Mouse (Mus musculus): ENCODE data around the gene Ccn6. TPM values are rescaled to one million over a fixed set of nuclear protein-coding genes. Genes with fewer than 3 reads are reported as not detected.

Ccn6 gene
- polyA plus RNA-seq, 1 experiment from 2014 or later = 0.37 TPM

DNA sequence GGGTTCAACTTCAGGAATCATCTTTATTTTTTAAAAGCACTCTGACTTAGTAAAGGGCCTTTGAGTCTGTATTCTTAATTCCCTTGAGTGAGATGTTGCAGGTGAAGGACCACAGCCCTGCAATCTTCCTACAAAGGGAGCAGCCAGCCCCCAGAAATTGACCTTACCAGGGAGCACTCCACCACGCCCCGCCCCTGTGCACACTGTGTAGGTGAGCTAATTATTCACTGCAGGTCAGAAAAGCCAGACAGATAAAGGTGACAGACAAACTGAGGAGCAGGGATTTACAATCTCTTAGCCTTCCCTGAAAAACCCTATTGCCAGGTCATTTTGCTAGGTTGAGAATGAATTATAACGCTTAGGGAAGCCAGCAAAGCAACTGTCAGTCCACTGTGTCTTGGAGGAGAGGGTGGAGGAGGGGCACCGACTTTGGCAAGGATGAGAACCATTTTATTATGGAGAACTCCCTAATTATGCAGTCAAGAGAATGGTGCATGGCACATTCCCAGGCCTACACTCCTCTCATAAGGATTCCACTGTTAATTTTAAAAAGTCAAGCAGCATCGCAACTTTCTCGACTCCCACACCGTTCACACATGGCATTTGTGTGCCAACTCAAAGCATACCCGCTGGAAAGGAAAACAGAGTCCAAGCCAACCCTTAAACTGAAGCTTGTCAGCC lies 21.4 kb upstream of the Ccn6 start:
- no peak overlapping the region for H3K9ac ChIP-seq (ENCODE audit: low read length)
- no peaks in the 10 kb centered on the region for H3K27me3 ChIP-seq (ENCODE audit: control insufficient read depth, insufficient read depth, low read length)
- WGBS = 78% methylated on average over 8 of the region's 8 CpGs
- no peak for ATAC-seq (ENCODE audit: insufficient read depth, low FRiP score)
- H3K4me3 ChIP-seq (replicated peaks; ENCODE audit: low read length) = no peak overlapping the region
- H3K4me2 ChIP-seq (ENCODE audit: low read depth, low read length) = no peak overlapping the region
- no peaks in the 10 kb centered on the region for H3K36me3 ChIP-seq (ENCODE audit: control insufficient read depth, insufficient read depth, low read length)
- H3K27ac ChIP-seq (ENCODE audit: low read length) = no peak overlapping the region
- no peaks in the 10 kb centered on the region for H3K4me1 ChIP-seq (ENCODE audit: control insufficient read depth, insufficient read depth, low read length)
- H3K9me3 ChIP-seq (replicated peaks; ENCODE audit: control insufficient read depth, low read length) = no peaks in the 10 kb centered on the region

DNA sequence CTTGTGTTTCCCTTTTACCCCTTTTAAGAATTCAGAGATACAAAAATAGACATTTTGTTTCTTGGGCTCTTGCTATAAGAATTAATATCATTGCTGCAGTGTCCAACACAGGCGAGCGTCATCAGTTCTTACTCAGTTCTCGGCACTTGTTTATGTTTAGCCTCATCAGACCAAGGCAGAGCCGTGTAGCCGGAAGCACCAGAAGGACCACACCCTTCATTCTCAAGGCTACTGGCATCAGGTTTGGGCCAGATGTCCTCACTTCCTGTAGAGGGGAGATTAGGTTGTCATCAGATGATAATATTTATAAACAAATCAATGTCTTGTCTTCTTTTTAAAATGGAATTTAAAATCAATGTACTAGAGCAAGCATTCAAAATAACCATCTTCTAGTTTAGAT lies 13.4 kb upstream of the Ccn6 start:
- Histone ChIP-seq H3K27ac (ENCODE audit: low read length) (no peak overlapping the region), H3K4me1 (ENCODE audit: control insufficient read depth, insufficient read depth, low read length) (0 out of 2 replicates have a peak, but pooled peaks cover 2% of the 10 kb centered on the region), H3K9ac (ENCODE audit: low read length) (no peak overlapping the region), H3K4me3 (replicated peaks; ENCODE audit: low read length) (no peak overlapping the region), H3K36me3 (ENCODE audit: control insufficient read depth, insufficient read depth, low read length) (no peaks in the 10 kb centered on the region), H3K27me3 (ENCODE audit: control insufficient read depth, insufficient read depth, low read length) (no peaks in the 10 kb centered on the region), H3K4me2 (ENCODE audit: low read depth, low read length) (no peak overlapping the region), H3K9me3 (replicated peaks; ENCODE audit: control insufficient read depth, low read length) (peaks cover 8% of the 10 kb centered on the region; the same call in 1 of the 2 replicates)
- 55% methylated on average over 5 of the region's 5 CpGs for WGBS
- ATAC-seq (ENCODE audit: insufficient read depth, low FRiP score) = no peak

DNA sequence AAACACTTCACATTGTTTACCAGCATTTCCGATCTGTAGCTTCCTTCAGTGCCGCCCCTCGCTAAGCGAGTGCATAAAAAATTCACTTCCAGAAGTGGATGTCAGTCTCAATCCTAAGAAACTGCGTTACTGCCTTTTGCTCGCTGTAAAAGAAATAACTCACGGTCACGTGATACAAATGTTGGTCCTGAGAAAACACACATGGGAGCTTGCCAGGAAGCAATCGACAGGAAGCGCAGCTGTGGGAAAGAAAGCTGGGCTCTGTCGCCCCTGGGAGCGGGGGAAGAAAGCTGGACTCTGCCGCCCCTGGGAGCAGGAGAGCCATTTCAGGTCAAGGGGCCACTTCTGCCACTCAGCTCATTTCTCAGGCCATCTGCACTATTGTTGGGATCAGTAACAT lies 9.5 kb upstream of the Ccn6 start:
- peak overlapping the region; percentile 30 for H3K4me2 ChIP-seq (ENCODE audit: low read depth, low read length)
- 19% methylated on average over 13 of the region's 13 CpGs for WGBS
- H3K27ac ChIP-seq (ENCODE audit: low read length) = peak overlapping the region; percentile 46
- 0 out of 2 replicates have a peak, but pooled peaks cover 6% of the 10 kb centered on the region for H3K4me1 ChIP-seq (ENCODE audit: control insufficient read depth, insufficient read depth, low read length)
- no peaks in the 10 kb centered on the region for H3K36me3 ChIP-seq (ENCODE audit: control insufficient read depth, insufficient read depth, low read length)
- ATAC-seq (ENCODE audit: insufficient read depth, low FRiP score) = no peak
- no peak overlapping the region; the same call in 1 of the 2 replicates for H3K9ac ChIP-seq (ENCODE audit: low read length)
- 0 out of 2 replicates have a peak, but pooled peaks cover 2% of the 10 kb centered on the region for H3K9me3 ChIP-seq (replicated peaks; ENCODE audit: control insufficient read depth, low read length)
- H3K4me3 ChIP-seq (replicated peaks; ENCODE audit: low read length) = peak overlapping the region; percentile 8; the same call in 1 of the 2 replicates
- H3K27me3 ChIP-seq (ENCODE audit: control insufficient read depth, insufficient read depth, low read length) = no peaks in the 10 kb centered on the region

DNA sequence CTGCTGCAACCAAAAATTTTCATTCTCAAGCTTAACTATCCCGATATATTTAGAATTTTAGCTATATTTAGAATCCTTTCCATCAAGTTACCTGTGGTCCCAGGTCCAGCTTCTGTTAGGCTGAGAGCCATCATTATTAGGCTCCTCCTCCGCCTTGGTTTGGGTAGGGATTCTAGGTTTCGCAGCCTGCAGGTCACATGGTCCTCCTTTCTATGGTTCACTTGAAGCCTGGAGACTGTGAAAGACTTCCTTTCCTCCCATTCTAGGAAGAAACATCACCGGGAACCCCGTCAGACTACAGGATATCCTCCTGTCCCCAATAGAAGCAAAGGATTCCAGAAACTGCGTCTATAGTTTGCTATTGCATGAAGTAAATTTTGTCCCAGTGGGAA lies 8.9 kb upstream of the Ccn6 start:
- H3K27ac ChIP-seq (ENCODE audit: low read length) = peak overlapping the region; percentile 46
- H3K4me1 ChIP-seq (ENCODE audit: control insufficient read depth, insufficient read depth, low read length) = 0 out of 2 replicates have a peak, but pooled peaks cover 6% of the 10 kb centered on the region
- ATAC-seq (ENCODE audit: insufficient read depth, low FRiP score) = no peak
- peak overlapping the region; percentile 83; the same call in 1 of the 2 replicates for H3K4me2 ChIP-seq (ENCODE audit: low read depth, low read length)
- no peak overlapping the region for H3K4me3 ChIP-seq (replicated peaks; ENCODE audit: low read length)
- H3K27me3 ChIP-seq (ENCODE audit: control insufficient read depth, insufficient read depth, low read length) = no peaks in the 10 kb centered on the region
- H3K36me3 ChIP-seq (ENCODE audit: control insufficient read depth, insufficient read depth, low read length) = no peaks in the 10 kb centered on the region
- 61% methylated on average over 6 of the region's 6 CpGs for WGBS
- no peaks in the 10 kb centered on the region for H3K9me3 ChIP-seq (replicated peaks; ENCODE audit: control insufficient read depth, low read length)
- no peak overlapping the region for H3K9ac ChIP-seq (ENCODE audit: low read length)

DNA sequence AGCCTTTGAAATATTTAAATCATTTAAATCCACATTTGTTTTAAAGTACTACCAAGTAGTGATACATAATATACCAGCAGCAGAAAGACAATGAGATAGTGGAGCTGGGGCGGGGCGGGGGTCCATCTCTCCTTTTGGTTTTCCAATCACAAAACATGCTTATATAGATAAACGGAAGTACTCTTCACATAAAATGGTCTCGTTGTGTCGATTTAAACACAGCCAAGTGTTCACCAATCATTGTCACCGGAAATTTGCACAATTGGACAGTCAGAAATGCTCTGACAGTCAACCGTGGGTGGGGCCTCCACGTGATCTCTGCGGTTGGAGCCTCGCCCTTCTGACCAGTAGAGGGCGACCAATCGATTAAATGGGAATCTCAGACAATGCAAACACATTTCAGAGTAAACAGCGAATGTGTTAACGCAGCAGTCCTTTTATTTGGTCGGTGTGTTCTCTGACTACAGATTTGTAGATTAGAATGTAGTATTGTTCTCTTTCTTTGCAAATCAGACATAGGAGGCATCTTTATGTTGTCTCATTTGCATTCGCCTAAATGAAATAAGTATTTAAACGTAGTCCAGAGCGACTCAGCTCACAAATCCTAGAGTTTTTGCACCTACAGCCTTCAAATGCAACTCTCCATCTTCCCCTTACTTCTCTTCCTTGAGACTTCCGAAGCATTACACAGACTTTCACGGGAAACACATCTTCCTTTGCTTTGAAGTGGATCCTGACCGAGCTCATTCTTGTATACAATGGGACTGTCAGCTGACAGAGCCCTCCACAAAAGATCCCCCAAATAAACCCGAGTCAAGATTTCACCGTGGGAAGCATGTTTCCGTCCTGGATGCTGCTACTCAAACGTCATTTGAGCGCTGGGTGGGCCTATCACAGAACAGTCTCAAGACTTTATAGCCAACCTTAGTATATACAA lies 8.3 kb upstream of the Ccn6 start:
- H3K9me3 ChIP-seq (replicated peaks; ENCODE audit: control insufficient read depth, low read length) = no peaks in the 10 kb centered on the region
- H3K27me3 ChIP-seq (ENCODE audit: control insufficient read depth, insufficient read depth, low read length) = no peaks in the 10 kb centered on the region
- H3K4me1 ChIP-seq (ENCODE audit: control insufficient read depth, insufficient read depth, low read length) = 0 out of 2 replicates have a peak, but pooled peaks cover 6% of the 10 kb centered on the region
- peak overlapping the region; percentile 83 for H3K4me2 ChIP-seq (ENCODE audit: low read depth, low read length)
- peak overlapping the region; percentile 61 for H3K9ac ChIP-seq (ENCODE audit: low read length)
- ATAC-seq (ENCODE audit: insufficient read depth, low FRiP score) = peak; percentile 75
- 14% methylated on average over 26 of the region's 26 CpGs for WGBS
- peak overlapping the region; percentile 90 for H3K27ac ChIP-seq (ENCODE audit: low read length)
- H3K4me3 ChIP-seq (replicated peaks; ENCODE audit: low read length) = peak overlapping the region; percentile 58
- H3K36me3 ChIP-seq (ENCODE audit: control insufficient read depth, insufficient read depth, low read length) = no peaks in the 10 kb centered on the region

DNA sequence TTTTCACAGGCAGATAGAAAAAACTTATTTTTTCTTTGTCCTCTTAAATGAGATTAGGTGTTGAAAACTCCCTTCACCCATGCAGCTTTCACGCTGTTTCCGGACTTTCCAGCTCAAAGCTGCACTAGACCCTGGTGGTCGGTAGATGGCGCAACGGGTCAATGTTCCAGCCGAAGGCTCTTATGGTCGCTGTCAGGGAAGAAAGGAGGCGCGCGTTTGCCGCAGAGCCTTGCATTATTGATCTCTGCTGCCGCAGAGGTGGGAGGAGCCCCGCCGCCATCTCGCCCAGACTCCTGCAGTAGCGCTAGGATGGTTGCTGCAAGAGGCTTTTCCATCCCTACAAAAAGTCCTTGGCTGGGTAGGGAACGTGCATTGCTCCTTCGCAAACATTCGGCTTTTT lies 7.5 kb upstream of the Ccn6 start:
- no peaks in the 10 kb centered on the region for H3K27me3 ChIP-seq (ENCODE audit: control insufficient read depth, insufficient read depth, low read length)
- peak overlapping the region; percentile 83 for H3K4me2 ChIP-seq (ENCODE audit: low read depth, low read length)
- H3K4me1 ChIP-seq (ENCODE audit: control insufficient read depth, insufficient read depth, low read length) = 0 out of 2 replicates have a peak, but pooled peaks cover 6% of the 10 kb centered on the region
- no peaks in the 10 kb centered on the region for H3K9me3 ChIP-seq (replicated peaks; ENCODE audit: control insufficient read depth, low read length)
- no peaks in the 10 kb centered on the region for H3K36me3 ChIP-seq (ENCODE audit: control insufficient read depth, insufficient read depth, low read length)
- H3K27ac ChIP-seq (ENCODE audit: low read length) = peak overlapping the region; percentile 90
- WGBS = under 1% methylated on average over 19 of the region's 19 CpGs
- ATAC-seq (ENCODE audit: insufficient read depth, low FRiP score) = peak; percentile 88
- peak overlapping the region; percentile 61 for H3K9ac ChIP-seq (ENCODE audit: low read length)
- H3K4me3 ChIP-seq (replicated peaks; ENCODE audit: low read length) = peak overlapping the region; percentile 58

DNA sequence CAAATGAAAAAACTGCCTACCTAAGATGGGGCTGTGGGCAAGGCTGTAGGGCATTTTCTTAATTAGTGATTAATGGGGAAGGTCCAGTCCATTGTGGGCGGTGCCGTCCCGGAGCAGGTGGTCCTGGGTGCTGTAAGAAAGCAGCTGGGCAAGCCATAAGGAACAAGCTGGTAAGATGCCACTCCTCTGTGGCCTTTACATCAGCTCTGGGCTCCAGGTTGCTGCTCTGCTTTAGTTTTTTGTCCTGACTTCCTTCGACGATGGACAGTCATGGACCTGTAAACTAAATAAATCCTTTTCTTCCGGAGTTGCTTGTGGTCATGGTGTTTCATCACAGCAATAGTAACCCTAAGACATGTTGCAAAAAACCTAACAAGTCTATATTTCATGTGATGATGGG lies 7.1 kb upstream of the Ccn6 start:
- peak overlapping the region; percentile 58; the same call in 1 of the 2 replicates for H3K4me3 ChIP-seq (replicated peaks; ENCODE audit: low read length)
- 0 out of 2 replicates have a peak, but pooled peaks cover 6% of the 10 kb centered on the region for H3K4me1 ChIP-seq (ENCODE audit: control insufficient read depth, insufficient read depth, low read length)
- no peaks in the 10 kb centered on the region for H3K36me3 ChIP-seq (ENCODE audit: control insufficient read depth, insufficient read depth, low read length)
- no peak for ATAC-seq (ENCODE audit: insufficient read depth, low FRiP score)
- 0 out of 2 replicates have a peak overlapping the region, but pooled peaks have one; percentile 16 for H3K9ac ChIP-seq (ENCODE audit: low read length)
- no peak overlapping the region for H3K27ac ChIP-seq (ENCODE audit: low read length)
- H3K27me3 ChIP-seq (ENCODE audit: control insufficient read depth, insufficient read depth, low read length) = no peaks in the 10 kb centered on the region
- H3K9me3 ChIP-seq (replicated peaks; ENCODE audit: control insufficient read depth, low read length) = no peaks in the 10 kb centered on the region
- peak overlapping the region; percentile 83 for H3K4me2 ChIP-seq (ENCODE audit: low read depth, low read length)
- WGBS = 9% methylated on average over 6 of the region's 6 CpGs

DNA sequence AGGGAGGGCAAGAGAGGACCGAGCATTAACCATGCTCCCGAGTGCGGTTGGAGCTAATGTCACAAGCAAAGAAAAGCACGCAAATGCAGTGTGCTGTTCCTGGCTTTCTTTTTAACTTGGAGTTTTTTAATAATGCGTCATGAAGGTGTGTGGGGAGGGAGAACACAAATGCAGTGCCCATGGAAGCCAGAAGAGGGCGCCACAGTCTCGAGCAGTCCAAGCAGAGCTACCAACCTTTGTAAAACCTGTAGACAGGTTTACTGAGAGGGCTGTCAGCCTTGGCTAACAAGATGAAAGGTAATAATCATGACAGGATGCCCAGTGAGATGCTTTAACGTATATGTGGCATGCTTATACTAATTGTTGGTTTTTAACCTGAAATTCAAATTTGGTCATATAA lies 6.6 kb upstream of the Ccn6 start:
- Histone ChIP-seq H3K9me3 (replicated peaks; ENCODE audit: control insufficient read depth, low read length) (no peaks in the 10 kb centered on the region), H3K4me1 (ENCODE audit: control insufficient read depth, insufficient read depth, low read length) (0 out of 2 replicates have a peak, but pooled peaks cover 6% of the 10 kb centered on the region), H3K27ac (ENCODE audit: low read length) (no peak overlapping the region), H3K36me3 (ENCODE audit: control insufficient read depth, insufficient read depth, low read length) (no peaks in the 10 kb centered on the region), H3K9ac (ENCODE audit: low read length) (no peak overlapping the region), H3K27me3 (ENCODE audit: control insufficient read depth, insufficient read depth, low read length) (no peaks in the 10 kb centered on the region), H3K4me2 (ENCODE audit: low read depth, low read length) (peak overlapping the region; percentile 26; the same call in 1 of the 2 replicates), H3K4me3 (replicated peaks; ENCODE audit: low read length) (no peak overlapping the region)
- WGBS = 12% methylated on average over 8 of the region's 8 CpGs
- no peak for ATAC-seq (ENCODE audit: insufficient read depth, low FRiP score)

DNA sequence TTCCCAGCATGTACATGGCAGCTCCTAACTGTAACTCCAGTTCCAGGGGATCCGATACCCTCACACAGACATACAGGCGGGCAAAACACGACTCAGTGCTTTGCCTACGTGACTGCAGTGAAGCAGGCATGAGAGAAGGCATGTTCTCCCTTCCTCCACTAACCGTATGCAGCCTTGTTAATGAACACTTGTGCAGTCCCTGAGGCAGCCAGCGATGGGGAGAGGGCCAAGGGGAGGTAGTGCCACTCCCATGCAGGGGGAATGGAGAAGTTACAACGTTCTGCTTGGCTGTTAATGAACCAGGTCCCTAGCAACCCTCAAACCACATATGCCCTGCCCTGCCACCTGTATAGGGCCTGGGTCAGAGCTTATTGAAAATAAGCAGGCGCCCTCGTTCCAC lies 6.0 kb upstream of the Ccn6 start:
- no peak overlapping the region for H3K4me2 ChIP-seq (ENCODE audit: low read depth, low read length)
- WGBS = 57% methylated on average over 9 of the region's 9 CpGs
- H3K9me3 ChIP-seq (replicated peaks; ENCODE audit: control insufficient read depth, low read length) = no peaks in the 10 kb centered on the region
- H3K9ac ChIP-seq (ENCODE audit: low read length) = no peak overlapping the region
- H3K36me3 ChIP-seq (ENCODE audit: control insufficient read depth, insufficient read depth, low read length) = no peaks in the 10 kb centered on the region
- H3K4me3 ChIP-seq (replicated peaks; ENCODE audit: low read length) = no peak overlapping the region
- no peaks in the 10 kb centered on the region for H3K27me3 ChIP-seq (ENCODE audit: control insufficient read depth, insufficient read depth, low read length)
- H3K27ac ChIP-seq (ENCODE audit: low read length) = no peak overlapping the region
- 0 out of 2 replicates have a peak, but pooled peaks cover 6% of the 10 kb centered on the region for H3K4me1 ChIP-seq (ENCODE audit: control insufficient read depth, insufficient read depth, low read length)
- ATAC-seq (ENCODE audit: insufficient read depth, low FRiP score) = no peak

All from stomach, embryonic 16.5 days (tissue).